Mouse (Mus musculus): ENCODE results near the gene Mast4. TPM values are rescaled to one million over a fixed set of nuclear protein-coding genes. Genes with fewer than 3 reads are reported as not detected.

Mast4 gene
- polyA plus RNA-seq, 1 experiment from 2014 or later = 19.5 TPM

- ATAC-seq (ENCODE audit: insufficient read depth, low FRiP score, low TSS enrichment) (no peak), DNase-seq (ENCODE audit: low spot score) (no peak)
- no peaks in the 10 kb centered on the region for H3K27me3 ChIP-seq (ENCODE audit: control insufficient read depth, insufficient read depth, low read length)
- H3K27ac ChIP-seq (ENCODE audit: low read depth, low read length) = no peak overlapping the region
- no peaks in the 10 kb centered on the region for H3K4me1 ChIP-seq (ENCODE audit: control insufficient read depth, insufficient read depth, low read length)
- no peaks in the 10 kb centered on the region for H3K9me3 ChIP-seq (ENCODE audit: control insufficient read depth, low read length)
- H3K9ac ChIP-seq (ENCODE audit: low read length) = no peak overlapping the region
- 92% methylated on average over 5 of the region's 5 CpGs for WGBS
- no peak overlapping the region for H3K4me2 ChIP-seq (ENCODE audit: low read depth)
- H3K4me3 ChIP-seq (ENCODE audit: low read depth, low read length) = no peak overlapping the region
- H3K36me3 ChIP-seq (ENCODE audit: control insufficient read depth, insufficient read depth, low read length) = no peaks in the 10 kb centered on the region
Observed at GRCm38 (mm10) chr13:103205191-103205590, 129.1 kb downstream of the Mast4 start.

- no peak overlapping the region for H3K4me3 ChIP-seq (ENCODE audit: low read depth, low read length)
- DNase-seq (ENCODE audit: low spot score) (no peak), ATAC-seq (ENCODE audit: insufficient read depth, low FRiP score, low TSS enrichment) (no peak)
- no peak overlapping the region for H3K27ac ChIP-seq (ENCODE audit: low read depth, low read length)
- H3K9me3 ChIP-seq (ENCODE audit: control insufficient read depth, low read length) = no peaks in the 10 kb centered on the region
- H3K9ac ChIP-seq (ENCODE audit: low read length) = no peak overlapping the region
- H3K4me1 ChIP-seq (ENCODE audit: control insufficient read depth, insufficient read depth, low read length) = no peaks in the 10 kb centered on the region
- H3K4me2 ChIP-seq (ENCODE audit: low read depth) = no peak overlapping the region
- no peaks in the 10 kb centered on the region for H3K27me3 ChIP-seq (ENCODE audit: control insufficient read depth, insufficient read depth, low read length)
- H3K36me3 ChIP-seq (ENCODE audit: control insufficient read depth, insufficient read depth, low read length) = no peaks in the 10 kb centered on the region
- 43% methylated on average over 1 of the region's 1 CpGs for WGBS
Observed at GRCm38 (mm10) chr13:103203376-103203895, 130.9 kb downstream of the Mast4 start.

GRCm38 (mm10) chr13:103201016-103201760 lies 133.1 kb downstream of the Mast4 start:
- Histone ChIP-seq H3K9me3 (ENCODE audit: control insufficient read depth, low read length) (no peaks in the 10 kb centered on the region), H3K27me3 (ENCODE audit: control insufficient read depth, insufficient read depth, low read length) (no peaks in the 10 kb centered on the region), H3K4me2 (ENCODE audit: low read depth) (no peak overlapping the region), H3K36me3 (ENCODE audit: control insufficient read depth, insufficient read depth, low read length) (no peaks in the 10 kb centered on the region), H3K4me3 (ENCODE audit: low read depth, low read length) (no peak overlapping the region), H3K4me1 (ENCODE audit: control insufficient read depth, insufficient read depth, low read length) (no peaks in the 10 kb centered on the region), H3K27ac (ENCODE audit: low read depth, low read length) (no peak overlapping the region), H3K9ac (ENCODE audit: low read length) (no peak overlapping the region)
- WGBS = 68% methylated on average over 10 of the region's 10 CpGs
- DNase-seq (ENCODE audit: low spot score) (no peak), ATAC-seq (ENCODE audit: insufficient read depth, low FRiP score, low TSS enrichment) (no peak)

DNA sequence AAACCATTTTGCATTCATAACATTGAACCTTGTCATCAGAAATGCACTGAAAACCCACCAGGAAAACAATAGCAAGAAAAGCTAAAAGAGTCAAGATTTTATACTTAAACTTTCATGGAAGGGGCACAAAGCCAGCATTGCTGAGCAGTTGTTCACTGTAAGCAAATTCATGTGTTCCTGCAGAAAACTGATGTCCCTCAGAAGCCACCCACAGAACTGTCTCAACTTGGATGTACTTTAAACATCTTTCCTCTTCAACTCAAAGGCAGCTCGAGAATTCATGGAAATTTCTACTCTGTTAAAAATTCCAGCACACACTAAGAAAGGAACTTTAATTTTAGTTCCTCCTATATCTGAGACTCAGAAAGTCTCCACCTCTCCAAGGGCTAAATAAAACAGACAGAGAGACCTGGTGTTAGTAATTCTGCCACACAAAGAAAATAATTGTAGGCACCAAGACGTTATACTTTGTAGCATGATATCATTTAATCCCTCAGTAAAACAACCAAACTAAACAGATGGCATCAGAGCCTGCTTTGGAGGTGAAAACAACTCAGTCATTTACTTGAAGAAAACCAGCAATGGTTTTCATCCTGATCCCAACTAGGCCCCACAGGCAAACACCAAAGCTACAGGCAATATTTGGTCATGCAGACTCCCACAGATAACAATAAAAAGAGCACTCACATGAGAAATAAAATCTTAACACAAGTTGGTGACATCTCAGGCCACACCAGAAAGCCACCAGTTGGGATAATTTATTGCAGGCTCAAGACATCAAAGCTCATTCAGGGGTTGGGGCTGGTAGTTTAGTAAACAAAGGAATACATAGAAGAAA lies 134.3 kb downstream of the Mast4 start:
- H3K36me3 ChIP-seq (ENCODE audit: control insufficient read depth, insufficient read depth, low read length) = no peaks in the 10 kb centered on the region
- no peaks in the 10 kb centered on the region for H3K27me3 ChIP-seq (ENCODE audit: control insufficient read depth, insufficient read depth, low read length)
- 70% methylated on average over 2 of the region's 2 CpGs for WGBS
- no peaks in the 10 kb centered on the region for H3K4me1 ChIP-seq (ENCODE audit: control insufficient read depth, insufficient read depth, low read length)
- no peak overlapping the region for H3K9ac ChIP-seq (ENCODE audit: low read length)
- DNase-seq (ENCODE audit: low spot score) (no peak), ATAC-seq (ENCODE audit: insufficient read depth, low FRiP score, low TSS enrichment) (no peak)
- H3K4me3 ChIP-seq (ENCODE audit: low read depth, low read length) = no peak overlapping the region
- no peaks in the 10 kb centered on the region for H3K9me3 ChIP-seq (ENCODE audit: control insufficient read depth, low read length)
- H3K27ac ChIP-seq (ENCODE audit: low read depth, low read length) = no peak overlapping the region
- no peak overlapping the region for H3K4me2 ChIP-seq (ENCODE audit: low read depth)

DNA sequence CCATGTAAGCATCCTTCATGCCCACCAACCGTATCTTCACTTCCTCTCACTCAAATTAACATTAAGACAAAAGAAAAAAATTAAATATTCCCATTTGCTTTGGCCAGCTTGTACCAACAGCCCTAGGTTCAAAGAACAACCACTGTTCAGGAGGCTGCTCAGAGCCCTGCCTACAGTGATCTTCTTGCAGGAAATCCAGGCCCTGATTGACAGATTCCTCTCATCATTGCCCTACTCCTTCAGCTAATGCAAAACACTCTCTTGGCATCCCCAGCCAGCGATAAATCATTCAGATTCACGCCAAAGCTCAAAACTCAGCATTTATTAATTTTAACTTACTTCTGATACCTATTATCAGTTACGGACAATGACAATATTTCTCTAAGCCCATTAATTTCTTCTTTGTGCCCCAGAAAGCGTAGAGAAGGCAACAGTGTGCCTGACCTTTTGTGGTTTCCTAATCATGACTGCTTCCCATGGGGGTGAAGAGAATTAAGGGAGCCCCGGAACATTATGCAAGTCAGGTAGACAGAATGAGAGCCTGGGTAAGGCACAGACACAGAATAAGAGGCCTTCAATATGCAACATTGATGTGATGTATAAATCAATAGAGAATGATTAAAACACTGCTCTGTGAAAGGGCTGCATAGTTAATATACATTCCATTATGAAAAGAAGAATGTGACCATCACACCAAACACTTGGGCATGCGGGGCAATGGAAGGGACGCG lies 135.9 kb downstream of the Mast4 start:
- H3K36me3 ChIP-seq (ENCODE audit: control insufficient read depth, insufficient read depth, low read length) = no peaks in the 10 kb centered on the region
- DNase-seq (ENCODE audit: low spot score) (no peak), ATAC-seq (ENCODE audit: insufficient read depth, low FRiP score, low TSS enrichment) (no peak)
- no peaks in the 10 kb centered on the region for H3K27me3 ChIP-seq (ENCODE audit: control insufficient read depth, insufficient read depth, low read length)
- H3K9ac ChIP-seq (ENCODE audit: low read length) = no peak overlapping the region
- no peak overlapping the region for H3K4me3 ChIP-seq (ENCODE audit: low read depth, low read length)
- no peaks in the 10 kb centered on the region for H3K9me3 ChIP-seq (ENCODE audit: control insufficient read depth, low read length)
- H3K4me1 ChIP-seq (ENCODE audit: control insufficient read depth, insufficient read depth, low read length) = no peaks in the 10 kb centered on the region
- WGBS = 83% methylated on average over 9 of the region's 9 CpGs
- H3K4me2 ChIP-seq (ENCODE audit: low read depth) = no peak overlapping the region
- H3K27ac ChIP-seq (ENCODE audit: low read depth, low read length) = no peak overlapping the region

DNA sequence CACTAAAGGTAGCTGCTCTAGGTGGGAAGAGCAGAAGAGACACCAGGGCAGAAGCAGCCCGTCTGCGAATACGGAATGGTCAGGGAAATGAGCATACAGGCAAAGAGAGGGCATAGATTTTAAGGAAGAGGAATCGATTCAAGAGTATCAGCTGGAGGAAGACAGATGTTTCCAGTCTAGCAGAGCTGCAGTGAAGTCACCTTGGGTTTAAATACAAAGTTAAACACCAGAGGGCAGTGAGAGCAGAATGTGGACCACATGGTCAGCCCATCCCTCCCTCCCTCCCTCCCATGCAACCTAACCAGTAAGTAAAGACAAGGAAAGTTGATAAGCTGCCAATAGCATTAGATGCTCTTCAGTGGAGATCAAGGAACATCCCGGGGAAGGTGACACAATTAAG lies 138.0 kb downstream of the Mast4 start:
- 83% methylated on average over 5 of the region's 5 CpGs for WGBS
- Histone ChIP-seq H3K9ac (ENCODE audit: low read length) (no peak overlapping the region), H3K36me3 (ENCODE audit: control insufficient read depth, insufficient read depth, low read length) (no peaks in the 10 kb centered on the region), H3K9me3 (ENCODE audit: control insufficient read depth, low read length) (no peaks in the 10 kb centered on the region), H3K4me3 (ENCODE audit: low read depth, low read length) (no peak overlapping the region), H3K27me3 (ENCODE audit: control insufficient read depth, insufficient read depth, low read length) (no peaks in the 10 kb centered on the region), H3K4me1 (ENCODE audit: control insufficient read depth, insufficient read depth, low read length) (no peaks in the 10 kb centered on the region), H3K4me2 (ENCODE audit: low read depth) (no peak overlapping the region), H3K27ac (ENCODE audit: low read depth, low read length) (no peak overlapping the region)
- DNase-seq (ENCODE audit: low spot score) (no peak), ATAC-seq (ENCODE audit: insufficient read depth, low FRiP score, low TSS enrichment) (no peak)

DNA sequence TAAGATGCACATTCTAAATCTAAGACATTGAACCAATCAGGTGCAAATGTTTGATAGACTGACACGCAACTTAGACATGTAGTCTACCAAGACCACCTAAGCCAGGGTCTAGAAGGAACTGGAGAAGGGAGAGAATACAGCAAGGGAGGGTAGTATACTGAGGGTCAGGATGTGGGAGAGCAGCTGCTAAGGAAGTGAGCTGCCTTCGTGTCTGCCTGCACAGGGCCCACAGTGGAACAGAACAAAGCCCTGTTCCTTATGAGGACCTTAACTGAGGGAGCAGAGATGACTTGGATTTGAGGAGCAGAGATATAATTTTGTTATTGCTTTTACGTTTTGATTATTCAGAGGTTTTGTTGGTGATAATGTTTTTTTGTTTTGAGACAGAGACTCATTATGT lies 138.4 kb downstream of the Mast4 start:
- Histone ChIP-seq H3K9ac (ENCODE audit: low read length) (no peak overlapping the region), H3K27ac (ENCODE audit: low read depth, low read length) (no peak overlapping the region), H3K27me3 (ENCODE audit: control insufficient read depth, insufficient read depth, low read length) (no peaks in the 10 kb centered on the region), H3K4me1 (ENCODE audit: control insufficient read depth, insufficient read depth, low read length) (no peaks in the 10 kb centered on the region), H3K4me2 (ENCODE audit: low read depth) (no peak overlapping the region), H3K9me3 (ENCODE audit: control insufficient read depth, low read length) (no peaks in the 10 kb centered on the region), H3K4me3 (ENCODE audit: low read depth, low read length) (no peak overlapping the region), H3K36me3 (ENCODE audit: control insufficient read depth, insufficient read depth, low read length) (no peaks in the 10 kb centered on the region)
- no peak for ATAC-seq (ENCODE audit: insufficient read depth, low FRiP score, low TSS enrichment)
- WGBS = 71% methylated on average over 3 of the region's 3 CpGs
- no peak for DNase-seq (ENCODE audit: low spot score)

DNA sequence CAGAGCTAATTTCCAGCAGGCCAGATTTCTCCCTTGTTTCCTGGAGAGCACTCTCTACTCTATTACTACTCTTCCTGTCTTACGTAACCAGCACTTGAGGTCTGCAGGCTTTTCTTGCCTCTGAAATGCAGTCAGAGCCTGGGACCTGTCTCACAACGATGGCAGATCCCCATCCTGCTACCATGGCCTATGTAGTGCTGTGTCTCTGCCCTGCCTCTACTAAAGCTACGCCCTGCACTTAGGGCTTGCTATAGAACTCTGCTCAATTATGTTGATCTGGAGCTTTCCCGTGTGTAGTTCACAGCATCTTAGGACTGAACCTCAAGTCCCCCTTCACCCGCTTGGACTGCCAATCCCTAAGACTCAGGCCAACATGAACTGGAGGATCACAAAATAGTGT lies 150.7 kb downstream of the Mast4 start:
- Histone ChIP-seq H3K9me3 (ENCODE audit: control insufficient read depth, low read length) (no peaks in the 10 kb centered on the region), H3K27me3 (ENCODE audit: control insufficient read depth, insufficient read depth, low read length) (no peaks in the 10 kb centered on the region), H3K9ac (ENCODE audit: low read length) (no peak overlapping the region), H3K27ac (ENCODE audit: low read depth, low read length) (no peak overlapping the region), H3K4me2 (ENCODE audit: low read depth) (no peak overlapping the region), H3K4me1 (ENCODE audit: control insufficient read depth, insufficient read depth, low read length) (no peaks in the 10 kb centered on the region), H3K4me3 (ENCODE audit: low read depth, low read length) (no peak overlapping the region), H3K36me3 (ENCODE audit: control insufficient read depth, insufficient read depth, low read length) (no peaks in the 10 kb centered on the region)
- 88% methylated on average over 5 of the region's 5 CpGs for WGBS
- DNase-seq (ENCODE audit: low spot score) (no peak), ATAC-seq (ENCODE audit: insufficient read depth, low FRiP score, low TSS enrichment) (no peak)
